Mouse (Mus musculus) kidney, adult 8-10 months (tissue): Measurements from ENCODE around the gene Mrps7.
A peak's percentile ranks its signal among the peaks of the same experiment; 100 is the strongest.

Source experiments
- DNase-seq, 2 experiments: peaks; one replicate each; pipeline ENCODE4 v3.0.0; 2022

The Mrps7 gene

DNA sequence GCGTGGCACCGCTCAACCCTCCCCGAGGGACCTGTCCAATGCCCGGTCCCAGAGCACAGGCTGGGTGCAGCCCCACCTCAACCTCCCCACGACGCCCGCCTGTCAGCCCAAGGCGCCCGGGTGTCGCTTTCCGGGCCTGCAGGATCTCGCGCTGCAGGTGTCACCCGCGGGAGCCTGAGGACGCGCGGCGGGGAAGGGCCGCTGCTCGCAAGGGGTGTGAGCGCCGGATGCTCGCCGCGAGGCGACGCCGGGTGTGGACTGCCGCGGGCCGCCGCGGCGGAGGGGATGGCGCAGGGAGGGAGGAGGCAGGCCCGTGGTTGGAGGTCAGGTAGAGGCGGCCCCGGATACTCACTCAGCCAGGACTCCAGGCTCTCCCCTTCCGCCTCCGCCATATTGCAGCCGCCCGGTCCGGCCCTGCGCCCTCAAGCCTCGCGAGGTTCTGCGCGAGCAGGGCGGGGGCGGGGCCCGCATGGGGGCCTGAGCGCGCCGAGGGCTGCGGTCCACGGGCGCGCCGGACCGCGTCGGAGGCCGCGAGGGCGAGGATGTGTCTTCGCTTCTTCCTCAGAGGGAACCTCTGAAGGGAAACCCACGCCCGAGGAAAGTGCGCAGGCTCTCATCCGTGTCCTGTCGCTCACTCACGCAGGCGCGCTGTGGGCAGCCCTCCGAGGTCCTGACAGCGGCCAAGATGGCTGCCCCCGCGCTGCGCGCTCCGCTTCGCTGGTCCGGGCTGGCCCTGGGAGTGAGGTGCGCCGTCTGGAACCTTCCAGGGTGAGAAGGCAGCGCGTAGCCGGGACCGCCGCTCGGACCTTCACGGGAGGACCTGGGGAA is at the start of gene Mrps7, which contains the start of gene Gga3:
Gene Mrps7 (plus strand): TSS at position 450 of the 828 bp plus-strand sequence.
Gene Gga3 (minus strand): TSS at position 576 of the 828 bp plus-strand sequence.
- DNase-seq, result peak; percentile 91

GRCm38 (mm10) chr11:115555717-115556116 is 48.0 kb upstream of the Mrps7 start:
- no peak for DNase-seq

DNA sequence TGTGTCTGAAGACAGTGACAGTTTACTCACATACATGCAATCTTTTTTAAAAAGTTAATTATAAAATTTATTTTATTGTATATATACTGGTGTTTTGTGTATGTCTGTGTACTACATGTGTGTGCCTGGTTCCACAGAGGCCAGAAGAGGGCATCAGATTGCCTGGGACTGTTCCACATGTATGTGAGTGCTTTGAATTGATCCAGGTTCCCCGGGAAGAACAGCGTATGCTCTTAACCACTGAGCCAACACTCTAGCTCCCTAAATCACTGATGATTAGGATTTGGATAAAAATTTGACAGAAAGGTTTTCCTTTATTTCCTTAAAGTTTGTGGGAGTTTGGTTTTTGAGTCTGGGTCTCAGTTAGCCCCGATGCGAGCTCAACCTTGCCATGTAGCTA is 40.3 kb upstream of the Mrps7 start:
- no peak for DNase-seq

DNA sequence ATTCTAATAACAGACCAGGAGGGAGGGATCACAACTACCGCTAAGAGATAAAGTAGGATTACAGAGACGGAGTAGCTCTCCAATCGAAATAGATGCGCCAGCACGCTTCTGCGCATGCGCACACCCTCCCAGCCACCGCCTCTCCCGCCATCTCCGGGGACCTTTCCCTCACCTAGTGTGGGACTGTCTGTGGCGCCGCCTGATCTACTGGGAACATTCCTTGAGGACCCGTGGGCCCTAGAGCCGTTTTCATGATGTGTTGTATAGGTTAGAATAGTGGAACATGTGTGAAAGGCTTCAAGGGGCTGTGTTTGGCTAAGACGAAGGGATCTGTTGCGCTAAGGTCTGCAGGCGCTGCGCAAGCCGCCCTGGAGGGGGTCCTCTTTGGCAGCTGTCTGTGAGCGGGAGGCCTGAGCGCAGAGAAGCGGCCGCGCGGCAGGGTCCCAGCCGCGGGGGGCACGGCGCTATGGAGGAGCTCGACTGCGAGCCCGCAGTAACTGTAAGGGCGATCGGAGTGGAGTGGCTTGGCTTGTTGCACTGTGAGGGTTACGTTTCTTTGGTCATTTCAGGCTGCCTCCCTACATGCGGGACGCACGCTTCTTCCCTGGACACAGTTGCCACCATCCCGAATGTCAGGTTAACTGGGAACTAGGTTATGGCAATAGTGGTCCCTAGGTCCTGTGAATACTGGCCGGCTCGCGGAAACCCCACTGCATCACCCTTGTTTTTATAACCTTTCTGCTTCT is 39.5 kb upstream of the Mrps7 start, which contains the start of gene Nup85:
Gene Nup85 (plus strand): TSS at position 371 of the 746 bp plus-strand sequence.
- DNase-seq, result peak; percentile 96 to 97

GRCm38 (mm10) chr11:115564961-115565360 is 38.8 kb upstream of the Mrps7 start:
- no peak for DNase-seq

DNA sequence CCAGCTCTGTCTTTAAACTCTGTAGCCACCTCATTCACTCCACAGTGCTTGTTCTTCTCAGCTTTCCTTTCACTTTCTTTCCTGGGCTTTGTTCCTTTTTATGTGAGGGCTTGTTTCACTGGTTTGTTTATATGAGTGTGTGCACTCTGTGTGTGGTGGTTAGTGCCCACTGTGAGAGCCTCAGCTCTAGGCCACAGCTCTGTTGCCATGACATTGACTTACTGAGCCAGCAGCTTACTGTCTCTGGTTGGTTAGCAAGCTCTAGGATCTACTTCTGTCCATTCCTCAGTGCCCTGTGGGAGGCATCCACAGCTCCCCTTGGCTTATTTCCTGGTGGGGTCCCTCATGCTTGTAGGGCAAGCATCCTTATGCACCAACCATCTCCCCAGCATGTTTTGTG is 24.6 kb upstream of the Mrps7 start:
- no peak for DNase-seq

DNA sequence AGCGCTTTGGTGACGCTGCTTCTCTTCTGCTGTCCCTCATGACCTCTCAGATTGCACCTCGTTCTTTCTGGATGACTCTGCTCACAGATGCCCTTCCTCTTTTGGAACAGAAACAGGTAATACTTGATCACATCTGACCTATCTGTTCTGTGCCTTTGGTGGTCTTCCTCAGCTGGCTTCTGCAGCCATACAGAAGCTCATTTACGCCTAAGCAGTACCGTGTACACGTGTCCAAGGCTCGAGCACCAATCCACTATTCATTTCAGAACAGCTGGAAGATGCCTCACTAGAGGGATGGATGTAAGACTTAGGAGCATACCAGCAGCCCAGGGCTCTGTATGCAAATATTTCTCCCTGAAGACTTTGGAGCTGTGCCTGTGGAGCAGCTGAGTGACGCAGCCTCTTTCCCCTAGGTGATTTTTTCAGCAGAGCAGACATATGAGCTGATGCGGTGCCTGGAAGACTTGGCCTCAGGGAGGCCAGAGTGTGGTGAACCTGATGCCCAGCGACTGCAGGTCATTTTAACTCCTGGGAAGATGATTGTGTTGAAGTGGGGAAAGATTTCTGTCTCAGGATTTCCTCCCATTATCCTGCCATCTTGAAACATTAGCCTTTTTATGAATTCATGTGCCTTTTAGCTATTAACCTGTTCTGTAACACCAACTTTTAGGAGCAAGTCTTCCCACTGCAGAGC is 20.7 kb upstream of the Mrps7 start:
- no peak for DNase-seq

GRCm38 (mm10) chr11:115584376-115585073 is 19.2 kb upstream of the Mrps7 start:
- DNase-seq, result no peak

- no peak for DNase-seq
Observed at GRCm38 (mm10) chr11:115585573-115586100, 18.1 kb upstream of the Mrps7 start.

- no peak for DNase-seq
Observed at GRCm38 (mm10) chr11:115586403-115586802, 17.3 kb upstream of the Mrps7 start.

- DNase-seq, result no peak
Observed at GRCm38 (mm10) chr11:115587984-115588383, 15.7 kb upstream of the Mrps7 start.

- DNase-seq, result no peak
Observed at GRCm38 (mm10) chr11:115590526-115591075, 13.1 kb upstream of the Mrps7 start.

DNA sequence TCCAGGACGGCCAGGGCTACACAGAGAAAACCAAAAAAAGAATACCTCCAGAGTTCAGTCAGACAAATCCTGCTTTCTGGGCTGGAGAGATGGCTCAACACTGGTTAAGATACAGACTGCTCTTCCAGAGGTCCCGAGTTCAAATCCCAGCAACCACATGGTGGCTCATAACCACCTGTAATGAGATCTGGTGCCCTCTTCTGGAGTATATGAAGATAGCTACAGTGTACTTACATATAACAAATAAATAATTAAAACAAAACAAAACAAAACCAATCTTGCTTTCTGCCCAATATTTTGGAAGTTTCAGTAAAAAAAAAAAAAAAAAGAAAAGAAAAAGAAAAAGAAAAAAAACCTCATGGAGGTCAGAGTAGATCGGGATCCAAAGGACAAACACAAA is 8.5 kb upstream of the Mrps7 start:
- no peak for DNase-seq

- DNase-seq, result no peak
Observed at GRCm38 (mm10) chr11:115598309-115598708, 5.4 kb upstream of the Mrps7 start.

GRCm38 (mm10) chr11:115599722-115600121 is 4.0 kb upstream of the Mrps7 start:
- DNase-seq, result no peak

DNA sequence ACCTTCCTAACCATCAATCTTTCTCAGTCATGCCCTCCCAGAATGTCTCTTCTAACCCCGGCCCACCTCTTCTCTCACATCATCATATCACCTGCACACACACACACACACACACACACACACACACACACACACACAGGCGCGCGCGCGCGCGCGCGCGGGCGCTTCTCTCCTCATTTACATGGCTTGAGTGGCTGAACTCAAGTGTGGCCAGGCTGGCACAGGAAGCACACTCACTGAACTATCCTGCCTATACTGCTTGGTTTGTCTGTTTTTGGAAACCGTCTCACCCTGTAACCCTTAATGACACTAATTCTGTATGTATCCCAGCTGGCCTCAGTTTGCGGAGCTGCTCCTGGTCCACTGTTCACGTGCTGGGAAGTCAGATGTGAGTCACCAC is 3.0 kb upstream of the Mrps7 start:
- no peak for DNase-seq

- DNase-seq, result no peak
Observed at GRCm38 (mm10) chr11:115601174-115601573, 2.6 kb upstream of the Mrps7 start.

- no peak for DNase-seq
Observed at GRCm38 (mm10) chr11:115603128-115603475, 623 bp upstream of the Mrps7 start.

DNA sequence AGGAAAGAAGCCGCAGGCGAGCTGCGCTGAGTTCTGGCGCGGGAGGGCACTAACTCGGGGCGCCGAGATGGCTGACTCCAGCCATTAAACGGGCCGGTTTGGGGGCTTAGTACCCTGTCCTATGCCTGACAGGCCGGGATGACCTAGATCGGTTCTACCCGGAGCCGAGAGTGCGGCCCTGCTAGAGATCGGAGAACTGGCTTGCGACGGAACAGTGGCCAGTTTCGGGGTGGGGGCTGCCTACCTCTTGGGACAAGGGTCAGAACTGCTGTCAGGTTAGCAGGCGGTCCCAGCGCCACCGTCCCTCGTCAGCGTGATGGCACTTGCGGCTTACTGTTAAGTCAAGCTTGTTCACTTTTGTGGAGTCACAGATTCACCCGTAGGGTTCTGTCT is 575 bp downstream of the Mrps7 start:
- no peak for DNase-seq

GRCm38 (mm10) chr11:115606733-115607132 is 3.0 kb downstream of the Mrps7 start:
- DNase-seq, result no peak

GRCm38 (mm10) chr11:115608421-115609399 is 5.0 kb downstream of the Mrps7 start:
- no peak for DNase-seq
